Mouse (Mus musculus) kidney, adult 9 months (tissue): ENCODE results near the gene Ralgds.

Experiments
- DNase-seq: peaks from one replicate; pipeline ENCODE4 v3.0.0; 2022

Ralgds gene

DNA sequence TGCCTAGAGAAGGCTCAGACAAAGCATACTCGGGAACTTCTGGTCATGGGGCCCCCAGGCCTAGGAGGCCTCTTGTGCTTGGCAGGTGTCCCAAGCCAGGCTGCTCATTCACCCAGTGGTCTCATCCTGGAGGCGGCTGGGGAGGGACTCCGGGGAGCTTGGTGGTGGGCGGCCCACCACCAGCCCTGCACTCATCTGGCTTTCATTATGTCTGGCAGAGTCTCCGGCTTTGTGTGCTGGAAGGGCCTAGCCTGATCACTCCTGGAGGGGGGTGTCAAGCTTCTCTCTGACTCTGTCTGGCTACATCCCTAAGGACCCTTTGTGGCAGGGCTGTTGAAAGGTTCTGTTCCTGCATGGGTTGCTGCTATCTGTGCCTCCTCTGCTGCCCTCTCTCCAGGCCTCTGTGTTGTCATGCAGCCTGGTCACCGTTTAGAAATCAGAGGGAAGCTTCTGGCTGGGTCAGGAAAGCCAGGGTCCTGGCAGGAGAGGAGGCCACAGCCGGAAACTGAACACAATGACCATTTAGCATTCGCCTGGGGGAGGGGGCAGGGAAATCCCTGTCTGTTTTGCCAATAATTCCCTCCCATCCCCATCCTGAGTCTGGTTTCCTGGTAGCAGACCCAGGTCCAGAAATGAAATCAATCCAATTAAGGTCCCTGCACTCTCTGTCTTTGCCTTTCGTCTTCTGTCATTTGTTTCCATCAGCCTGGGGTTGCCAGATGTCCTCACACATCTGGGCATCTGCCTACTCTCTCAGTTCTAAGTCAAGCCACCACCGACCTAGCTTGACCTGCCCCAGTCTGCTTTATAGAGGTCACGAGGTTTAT, 21.7 kb downstream of the Ralgds start:
- no peak for DNase-seq

DNA sequence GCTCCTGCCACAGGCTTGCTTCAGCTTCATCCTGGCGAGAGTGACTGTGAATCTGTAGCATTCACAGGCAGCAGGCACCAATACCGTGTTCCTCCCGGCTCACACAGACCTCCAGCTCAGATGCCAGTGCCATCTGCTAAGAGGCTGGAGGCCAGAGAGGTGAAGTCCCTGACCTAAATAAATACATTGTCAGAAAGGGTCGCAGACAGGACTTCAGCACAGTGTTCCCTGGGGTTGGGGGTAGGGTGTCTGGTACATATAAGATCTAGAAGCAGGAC, 22.3 kb downstream of the Ralgds start:
- DNase-seq: no peak

DNA sequence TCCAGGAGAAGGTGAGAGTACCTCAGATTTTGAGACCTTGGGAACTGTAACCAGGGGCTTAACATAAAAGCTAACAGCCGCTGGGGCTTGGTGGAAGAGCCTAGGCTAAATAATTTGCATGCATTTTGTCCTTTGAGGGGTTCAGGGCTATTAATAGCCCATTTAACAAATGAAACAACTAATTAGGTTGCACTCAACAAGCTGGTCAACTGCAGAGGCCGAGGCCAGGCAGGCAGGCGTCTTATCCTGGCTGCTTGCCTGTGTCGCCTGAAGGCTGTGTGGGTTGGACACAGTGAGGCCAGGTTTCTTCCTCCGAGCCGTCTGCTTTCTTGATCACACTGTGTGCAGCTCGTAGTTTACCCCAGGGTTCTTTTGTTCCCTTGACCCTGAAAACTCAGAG, 22.7 kb downstream of the Ralgds start:
- no peak for DNase-seq

DNA sequence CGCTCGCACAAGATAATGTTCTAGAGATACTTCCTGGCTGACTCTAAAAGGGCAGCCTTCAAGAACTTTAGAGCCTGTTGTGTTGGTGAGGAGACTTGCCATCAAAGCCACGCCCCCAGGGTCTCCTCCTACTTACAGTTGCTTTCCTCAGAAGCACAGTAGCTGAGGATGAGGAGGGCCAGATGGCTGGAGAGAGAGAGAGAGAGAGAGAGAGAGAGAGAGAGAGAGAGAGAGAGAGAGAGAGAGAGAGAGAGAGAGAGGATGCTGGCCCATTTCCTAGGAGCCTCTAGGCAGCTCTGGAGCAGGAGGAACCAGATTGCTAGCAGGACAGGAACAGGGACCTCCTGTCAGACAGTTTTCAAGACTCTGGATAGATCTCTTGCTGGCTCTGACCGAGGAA, 23.2 kb downstream of the Ralgds start:
- DNase-seq: no peak

DNA sequence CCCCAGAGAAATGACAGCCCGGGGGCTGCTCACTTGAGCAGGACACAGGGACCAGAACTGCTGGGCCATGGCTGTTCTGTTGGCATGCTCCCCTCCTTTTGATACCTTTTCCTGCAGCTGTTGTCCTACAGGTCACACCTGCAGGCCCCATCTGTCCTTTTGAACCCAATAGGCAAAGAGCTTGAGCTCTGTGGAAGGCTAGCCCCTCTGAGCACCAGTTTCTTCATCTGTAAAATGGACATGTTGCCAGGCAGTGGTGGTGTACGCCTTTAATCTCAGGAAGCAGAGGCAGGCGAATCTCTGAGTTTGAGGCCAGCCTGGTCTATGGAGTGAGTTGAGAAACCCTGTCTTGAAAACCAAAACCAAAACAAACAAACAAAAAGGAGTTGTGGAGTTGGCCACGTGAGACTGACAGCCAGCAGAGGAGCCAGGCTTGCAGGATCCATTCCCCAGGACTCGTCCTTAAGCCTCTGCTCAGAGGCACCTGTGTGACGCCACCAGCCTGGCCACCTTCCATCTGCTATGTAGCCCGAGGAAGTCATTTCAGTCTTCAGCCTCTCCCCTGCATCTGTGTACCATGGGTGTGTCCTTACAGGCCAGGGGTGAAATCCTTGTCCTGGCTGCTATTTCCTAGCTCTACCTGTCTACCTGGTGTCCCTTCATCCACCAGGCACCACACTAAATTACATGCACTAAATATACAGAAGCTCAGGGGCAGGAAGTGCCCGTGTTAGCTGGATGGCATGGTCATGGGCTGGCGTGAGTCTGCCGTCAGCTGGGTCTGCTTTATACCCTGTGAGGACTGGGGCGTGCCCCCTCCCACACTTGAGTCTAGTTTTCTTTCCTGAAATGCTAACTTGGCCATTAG, 24.1 kb downstream of the Ralgds start:
- DNase-seq: no peak

DNA sequence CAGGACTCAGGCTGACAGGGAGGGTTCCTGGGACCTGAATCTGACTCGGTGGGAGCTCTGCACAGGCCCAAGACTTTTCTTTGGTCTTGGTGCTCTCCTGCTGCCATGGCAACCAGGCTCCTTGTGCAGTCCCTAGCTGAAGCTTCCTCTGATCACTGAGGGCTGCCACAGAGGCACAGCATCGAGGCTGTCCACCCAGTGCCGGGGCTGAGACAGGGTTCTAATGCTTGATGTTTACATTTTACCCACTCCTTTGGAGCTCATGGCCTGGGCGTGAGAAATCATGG, 24.7 kb downstream of the Ralgds start:
- no peak for DNase-seq

DNA sequence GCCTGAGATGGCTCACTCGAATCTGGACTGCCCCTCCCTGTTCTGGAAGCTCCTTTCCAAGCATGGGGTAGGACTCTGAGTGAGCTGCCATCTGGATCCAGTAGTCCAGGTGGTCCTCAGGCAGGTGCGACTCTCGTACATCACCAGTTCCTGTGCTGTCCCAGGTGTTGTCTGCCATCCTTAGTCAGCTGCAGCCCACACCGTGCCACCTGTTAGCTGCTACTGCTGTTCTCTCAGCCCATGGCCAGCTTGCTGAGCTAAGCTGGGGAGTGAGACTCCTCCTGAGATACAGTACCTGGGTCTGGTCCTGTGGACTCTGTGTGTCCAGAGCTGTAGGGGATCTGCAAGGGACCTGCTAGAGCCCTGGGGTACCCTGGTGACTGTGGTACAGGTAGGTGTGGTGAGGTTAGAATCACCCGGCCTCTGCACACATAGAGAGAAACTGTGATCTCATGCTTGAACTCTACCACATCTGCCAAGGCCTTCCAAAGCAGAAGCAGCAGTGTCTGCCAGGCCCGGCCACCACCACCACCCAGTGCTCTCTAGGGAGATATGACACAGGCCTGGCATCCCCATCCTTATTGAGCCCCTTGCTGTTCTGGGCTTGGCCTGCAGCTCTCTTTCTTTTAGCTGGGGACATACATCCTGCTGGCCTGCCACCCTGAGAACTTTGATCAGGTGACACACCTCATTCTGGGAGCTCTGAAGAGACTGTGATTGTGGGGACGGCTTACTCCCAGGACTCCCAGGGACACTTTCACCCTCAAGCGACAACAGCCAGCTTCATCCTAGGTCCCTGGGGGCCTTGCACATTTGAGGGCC, 25.3 kb downstream of the Ralgds start:
- no peak for DNase-seq

DNA sequence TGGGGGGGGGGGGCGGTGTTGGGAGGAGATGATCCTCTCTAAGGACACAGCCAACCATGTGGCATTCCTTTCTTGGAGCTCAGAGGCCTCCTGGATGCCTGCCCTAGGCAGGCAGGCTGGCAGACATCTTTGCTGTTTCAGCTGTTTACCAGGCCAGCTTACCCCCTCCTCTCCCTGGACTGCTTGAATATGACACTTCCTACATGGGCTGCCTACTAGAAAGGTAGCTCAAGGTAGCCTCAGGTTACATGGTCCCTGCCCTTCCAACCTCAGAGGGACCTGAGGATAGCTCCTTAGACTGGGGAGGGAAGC, 25.8 kb downstream of the Ralgds start:
- DNase-seq: no peak

DNA sequence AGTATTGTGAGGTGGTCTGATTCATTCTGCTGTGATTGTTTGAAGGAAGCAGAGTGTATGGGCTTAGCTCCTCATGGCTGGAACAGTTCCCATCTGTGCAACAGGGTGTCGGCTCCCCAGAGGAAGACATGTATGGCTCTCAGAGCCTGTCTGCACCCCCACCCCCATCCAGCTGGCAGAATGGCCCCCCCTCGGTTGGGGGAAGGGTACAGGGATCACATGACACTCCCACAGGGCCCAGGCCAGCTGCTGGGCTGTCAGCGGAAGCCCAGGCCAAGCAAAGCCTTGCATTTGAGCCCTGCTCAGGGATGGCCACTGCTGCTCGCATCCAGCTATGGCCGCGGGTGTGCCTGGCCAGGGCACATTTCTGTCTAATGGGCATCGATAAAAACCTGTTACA, 26.3 kb downstream of the Ralgds start:
- peak; percentile 47 for DNase-seq

DNA sequence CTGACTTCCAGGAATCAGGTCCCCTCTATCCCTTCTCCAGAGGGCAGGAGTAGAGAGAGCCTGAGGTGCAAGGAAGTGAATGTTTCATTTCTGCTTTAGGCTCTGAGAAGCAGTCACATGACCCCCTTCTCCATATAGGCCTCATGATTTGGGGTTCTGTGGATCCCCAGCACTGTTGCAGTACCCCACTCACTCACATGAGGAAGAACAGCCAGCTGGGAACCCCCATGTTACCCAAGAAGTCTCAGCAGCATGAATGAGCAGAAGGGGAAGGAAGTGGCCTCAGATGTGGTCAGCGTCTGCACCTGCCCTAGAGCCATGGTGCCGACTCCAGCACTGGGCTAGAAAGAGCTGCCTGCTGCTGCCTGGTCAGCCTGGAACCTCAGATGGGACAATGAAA, 27.0 kb downstream of the Ralgds start:
- no peak for DNase-seq

DNA sequence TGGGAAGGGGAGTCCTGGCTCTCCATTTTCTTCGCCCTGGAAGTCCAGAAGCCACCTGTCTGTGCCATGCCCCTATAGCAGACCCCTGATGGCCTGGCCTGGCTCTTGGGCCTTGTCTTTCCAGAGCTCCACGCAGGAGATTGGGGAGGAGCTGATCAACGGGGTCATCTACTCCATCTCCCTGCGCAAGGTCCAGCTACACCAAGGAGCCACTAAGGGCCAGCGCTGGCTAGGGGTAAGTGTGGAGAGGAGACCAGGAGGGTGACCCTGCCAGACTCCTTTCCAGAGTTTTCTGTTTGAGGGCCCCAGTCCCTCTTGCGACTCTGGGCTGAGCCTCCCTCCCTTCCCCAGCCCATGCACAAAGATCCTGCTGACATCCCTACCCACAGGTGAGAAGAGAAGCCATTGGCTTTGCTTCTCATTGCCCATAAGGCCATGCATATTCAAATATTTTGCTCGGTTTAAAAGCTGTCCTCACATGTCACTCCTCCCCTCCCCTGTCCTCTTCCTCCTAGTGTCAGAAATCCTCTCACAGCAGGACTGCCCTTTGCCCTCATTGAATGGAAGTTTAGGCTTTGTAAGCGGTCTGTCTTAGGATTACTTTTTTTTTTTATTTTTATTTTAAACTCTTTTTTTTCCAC, 27.8 kb downstream of the Ralgds start:
- DNase-seq: no peak

DNA sequence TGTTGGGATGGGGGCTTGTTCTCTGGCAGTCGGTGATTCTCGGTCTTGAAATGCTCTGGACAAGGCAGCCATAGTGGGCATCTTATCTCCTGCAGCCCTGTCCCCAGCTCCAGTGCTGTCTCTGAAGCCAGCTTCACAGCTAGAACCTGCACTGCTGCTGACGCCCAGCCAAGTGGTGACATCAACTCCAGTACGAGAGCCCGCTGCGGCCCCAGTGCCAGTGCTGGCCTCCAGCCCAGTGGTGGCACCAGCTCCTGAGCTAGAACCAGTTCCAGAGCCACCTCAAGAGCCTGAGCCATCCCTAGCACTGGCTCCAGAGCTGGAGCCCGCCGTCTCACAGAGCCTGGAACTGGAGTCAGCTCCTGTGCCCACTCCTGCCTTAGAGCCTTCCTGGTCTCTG, 31.0 kb downstream of the Ralgds start:
- DNase-seq: no peak

DNA sequence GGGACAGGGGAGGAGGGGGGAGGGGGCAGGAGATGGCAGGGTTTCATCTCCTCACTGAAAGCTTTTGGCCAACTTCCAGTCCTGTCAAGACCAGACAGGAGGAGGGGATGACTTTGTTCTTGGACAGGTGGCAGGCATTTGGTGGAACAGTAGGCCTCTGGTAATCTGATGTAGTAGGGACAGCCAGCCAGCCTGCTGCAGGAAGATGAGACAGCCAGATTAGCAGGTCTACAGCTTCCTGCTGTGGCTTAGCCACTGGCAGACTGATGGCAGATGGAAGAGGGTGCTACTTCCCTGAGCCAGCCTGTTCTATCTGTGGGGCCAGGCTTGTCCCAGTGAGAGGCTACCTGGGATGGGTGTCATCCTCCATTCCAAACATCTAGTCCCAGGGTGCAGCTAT, 33.1 kb downstream of the Ralgds start:
- no peak for DNase-seq

DNA sequence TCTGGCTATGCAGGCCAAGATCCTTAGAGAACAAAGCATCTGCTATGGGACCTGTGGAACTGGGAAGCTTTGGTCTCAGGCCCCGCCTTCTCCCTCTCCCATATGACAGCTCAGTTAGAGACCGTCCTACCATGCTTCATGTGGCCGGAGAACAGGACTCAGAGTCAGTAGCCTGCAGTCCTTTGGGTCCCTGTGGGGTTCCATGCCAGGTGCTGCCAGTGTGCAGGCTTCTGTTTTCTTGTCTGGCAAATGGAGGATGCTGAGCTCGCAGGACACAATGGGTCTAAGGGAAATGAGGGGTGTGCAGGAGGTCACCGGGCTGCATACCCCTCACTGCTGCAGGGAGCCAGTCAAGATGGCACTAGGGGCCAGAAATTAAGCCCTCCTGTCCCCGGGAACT, 33.6 kb downstream of the Ralgds start:
- DNase-seq: no peak

DNA sequence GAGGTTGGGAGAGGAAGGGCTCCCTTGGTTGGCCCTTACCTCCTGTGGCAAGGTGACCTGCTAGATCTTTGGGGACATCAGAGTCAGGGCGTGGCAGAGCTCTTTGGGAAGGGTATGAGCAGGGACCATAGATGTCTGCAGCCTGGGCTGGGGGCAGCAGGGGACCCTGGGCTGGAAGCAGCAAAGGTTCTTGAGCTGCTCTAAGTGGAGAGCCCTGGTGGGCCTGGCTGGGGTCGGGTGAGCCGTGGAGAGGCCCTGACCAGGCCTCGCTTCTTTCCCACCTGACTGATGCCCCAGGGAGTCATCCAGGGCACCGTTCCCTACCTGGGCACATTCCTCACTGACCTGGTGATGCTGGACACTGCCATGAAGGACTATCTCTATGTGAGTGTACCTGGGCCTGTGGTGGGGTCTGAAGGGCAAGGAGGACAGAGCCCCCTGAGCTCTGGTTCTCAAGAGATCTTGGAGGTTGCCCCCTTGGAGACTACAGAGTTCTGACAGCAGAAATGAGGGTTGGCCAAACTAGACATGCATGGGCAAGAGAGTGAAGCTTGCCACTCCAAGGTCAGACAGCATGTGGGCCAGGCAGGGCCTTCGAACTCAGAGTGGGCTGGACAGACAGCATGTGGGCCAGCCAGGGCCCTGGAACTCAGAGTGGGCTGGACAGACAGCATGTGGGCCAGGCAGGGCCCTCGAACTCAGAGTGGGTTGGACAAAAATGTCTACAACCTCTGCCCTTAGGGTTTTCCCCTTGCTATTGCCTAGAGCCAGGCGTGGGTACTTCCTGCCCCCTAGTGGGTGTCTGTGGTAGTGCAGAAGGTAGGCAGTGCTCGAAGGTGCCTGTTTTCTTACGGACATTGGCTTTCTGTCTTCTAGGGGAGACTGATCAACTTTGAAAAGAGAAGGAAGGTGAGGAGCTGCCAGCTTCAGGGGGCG, 34.6 kb downstream of the Ralgds start:
- DNase-seq: peak; percentile 90

DNA sequence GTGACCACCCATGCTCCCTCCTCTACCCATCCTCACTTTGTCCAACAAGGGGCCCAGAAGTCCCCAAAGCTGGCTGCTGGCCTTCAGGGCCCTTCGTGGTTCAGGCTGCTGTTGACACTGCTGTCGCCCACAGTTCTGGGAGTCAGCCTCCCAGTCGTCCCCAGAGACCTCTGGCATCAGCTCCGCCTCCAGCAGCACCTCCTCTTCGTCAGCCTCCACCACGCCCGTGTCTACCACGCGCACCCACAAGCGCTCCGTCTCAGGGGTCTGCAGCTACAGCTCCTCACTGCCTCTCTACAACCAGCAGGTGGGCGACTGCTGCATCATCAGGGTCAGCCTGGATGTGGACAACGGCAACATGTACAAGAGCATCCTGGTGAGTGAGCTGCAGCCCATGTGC, 36.2 kb downstream of the Ralgds start:
- DNase-seq: no peak

DNA sequence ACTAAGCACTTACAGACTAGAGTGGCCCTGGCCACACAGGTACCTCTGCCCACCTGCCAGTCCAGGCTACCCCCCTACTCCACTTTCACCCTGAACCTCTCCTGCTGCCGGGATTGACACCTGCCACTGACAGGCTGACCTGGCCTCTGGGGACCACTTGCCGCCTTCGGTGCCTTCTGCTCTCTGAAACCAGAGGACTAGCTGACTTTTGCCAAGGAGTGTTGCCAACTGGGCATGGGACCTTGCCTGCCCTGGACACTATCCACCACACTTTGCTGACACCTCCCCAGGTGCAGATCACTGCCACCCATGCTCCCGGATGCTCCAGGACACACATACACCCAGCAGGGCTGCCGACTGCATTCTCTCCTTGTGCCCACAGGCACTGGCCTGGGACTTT, 39.4 kb downstream of the Ralgds start:
- no peak for DNase-seq

DNA sequence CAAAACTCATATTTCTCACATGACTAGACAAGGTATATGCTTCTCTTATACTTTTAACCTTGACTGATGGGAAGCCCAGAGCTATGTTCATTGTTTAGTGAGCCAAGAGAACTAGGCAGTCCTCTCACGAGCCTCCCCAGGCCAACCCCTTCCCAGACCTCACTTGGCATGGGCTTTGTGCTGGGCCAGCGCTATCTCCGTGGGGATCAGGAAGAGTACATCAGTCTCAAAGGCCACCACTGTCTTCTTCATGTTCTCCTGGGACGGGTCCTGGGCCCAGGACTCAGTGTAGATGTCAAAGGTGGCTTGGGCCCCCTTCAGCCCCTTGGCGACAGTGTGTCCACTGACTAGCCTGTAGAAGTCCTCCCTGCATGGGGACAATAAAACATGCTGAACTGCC, 44.5 kb downstream of the Ralgds start:
- DNase-seq: no peak

DNA sequence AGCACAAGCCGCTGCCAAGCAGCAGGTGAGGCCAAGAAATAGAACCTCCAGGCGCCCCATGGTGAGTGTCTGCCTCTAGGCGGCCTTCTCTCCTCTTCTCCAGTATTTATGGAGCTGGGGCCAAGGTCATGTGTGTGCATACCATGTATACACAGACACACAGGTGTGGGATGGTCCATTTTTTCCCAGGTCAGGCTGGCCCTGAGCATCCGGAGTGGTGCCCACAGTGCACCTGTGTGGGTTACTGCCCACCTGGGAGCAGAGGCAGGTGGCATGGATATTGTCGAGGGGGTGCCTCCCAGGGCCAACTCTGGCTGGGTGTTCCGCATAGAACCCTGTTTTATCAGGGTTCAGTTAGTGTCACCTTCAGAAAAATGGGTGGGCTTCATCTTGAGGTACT, 50.4 kb downstream of the Ralgds start, which contains the start of gene Cel:
Gene Cel, minus strand, starts transcription at position 101 of the 400 bp plus-strand sequence.
- no peak for DNase-seq

DNA sequence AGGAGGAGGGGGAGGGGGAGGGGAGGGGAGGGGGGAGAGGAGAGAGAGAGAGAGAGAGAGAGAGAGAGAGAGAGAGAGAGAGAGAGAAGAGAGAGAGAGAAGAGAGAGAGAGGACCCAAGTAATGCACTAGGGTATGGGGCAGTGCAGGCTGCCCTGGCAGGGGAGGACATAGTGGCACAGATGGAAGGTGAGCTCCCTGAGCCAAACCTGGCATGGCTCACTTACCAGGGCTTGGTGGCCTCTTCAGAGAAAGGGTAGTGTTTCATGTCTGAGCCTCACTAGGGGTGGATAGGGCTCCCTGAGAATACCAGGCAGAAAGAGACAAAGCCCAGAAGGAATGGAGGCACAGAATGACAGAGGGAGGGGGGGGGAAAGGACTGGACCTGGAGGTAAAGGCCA, 50.9 kb downstream of the Ralgds start:
- no peak for DNase-seq

DNA sequence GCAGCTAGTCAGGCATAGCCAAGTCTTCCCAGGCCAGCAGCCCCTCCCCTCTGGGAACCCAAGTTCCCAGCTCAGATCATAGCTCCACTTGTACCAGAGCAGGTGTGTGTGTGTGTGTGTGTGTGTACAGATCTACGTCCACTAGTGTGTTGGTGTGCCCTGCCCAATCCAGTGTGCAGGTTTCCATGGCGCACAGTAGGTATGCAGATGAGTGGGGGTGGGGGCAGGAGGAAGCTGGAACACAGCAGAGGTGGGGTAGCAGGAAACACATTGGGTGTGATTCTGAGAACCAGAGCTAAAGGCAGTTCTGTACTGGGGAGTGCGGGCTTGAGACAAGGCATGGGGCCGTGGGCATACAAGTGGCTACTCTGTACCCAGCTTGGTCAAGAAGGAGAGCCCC, 51.5 kb downstream of the Ralgds start:
- DNase-seq: no peak

DNA sequence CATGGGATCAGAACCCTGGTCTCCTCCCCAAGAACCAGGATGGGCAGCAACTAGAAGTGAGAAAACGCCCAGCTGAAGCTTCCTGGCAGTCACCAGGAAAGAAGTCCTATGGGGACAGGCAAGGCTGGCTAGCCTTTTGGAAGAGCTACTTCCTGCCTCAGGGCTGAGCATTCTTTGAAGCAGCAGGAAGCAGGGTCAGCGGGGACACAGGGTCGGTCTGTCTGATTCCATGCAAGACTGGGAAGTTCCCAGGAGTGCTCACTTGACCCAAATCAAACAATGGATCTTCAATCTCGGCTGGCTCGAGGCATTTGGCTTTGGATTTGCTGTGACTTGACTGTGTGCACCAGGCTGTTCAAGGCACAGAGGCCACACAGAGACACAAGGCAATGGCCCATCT, 53.6 kb downstream of the Ralgds start:
- peak; percentile 59 for DNase-seq
